Mouse (Mus musculus): Measurements from ENCODE around the gene Fibp. TPM values are rescaled to one million over a fixed set of nuclear protein-coding genes. Genes with fewer than 3 reads are reported as not detected.

Gene Fibp
- total and polyA plus RNA-seq, 3 experiments: 21.9 to 63.5 TPM; not detected in 1

DNA sequence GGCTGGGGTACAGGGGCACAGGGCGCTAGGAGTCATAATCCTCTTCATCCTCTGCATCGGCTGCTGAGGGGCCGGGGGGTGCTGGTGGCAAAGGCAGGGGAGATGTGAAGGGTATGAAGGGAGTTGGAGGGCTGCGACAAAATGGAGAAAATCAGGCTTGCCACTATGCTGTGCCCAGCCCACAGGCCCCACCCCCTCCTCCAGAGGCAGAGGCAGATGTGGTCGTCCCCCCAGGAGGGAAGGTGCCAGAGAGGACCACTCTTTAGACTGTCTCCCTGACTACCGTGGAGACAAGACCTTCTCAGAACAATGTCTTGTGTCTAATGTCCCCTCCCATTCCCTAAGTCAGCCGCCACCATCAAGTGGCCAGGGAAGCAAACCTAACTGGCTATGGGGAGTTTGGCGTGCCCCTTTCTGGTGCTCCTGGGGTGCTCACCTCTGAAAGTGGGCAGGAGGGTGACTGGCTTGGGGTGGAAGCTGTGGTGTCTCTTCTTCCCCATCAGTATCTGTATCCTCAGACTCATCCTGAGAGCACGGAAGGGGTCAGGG, 37.4 kb upstream of the Fibp start:
- Histone ChIP-seq H3K36me3 (ENCODE audit: control insufficient read depth in 1 of 2, insufficient read depth in 2 of 2, low read length in 2 of 2) (peaks cover 0 to 2% of the 10 kb centered on the region in 2 experiments; a peak in 2 of 4 replicates), H3K9me3 (replicated peaks; ENCODE audit: insufficient read depth, low read length) (no peaks in the 10 kb centered on the region), H3K4me3 (ENCODE audit: control insufficient read depth in 1 of 2, insufficient read depth in 1 of 2, low read depth in 2 of 2, low read length in 2 of 2) (no peak overlapping the region), H3K27ac (ENCODE audit: control insufficient read depth, low read depth, low read length) (no peak overlapping the region), H3K27me3 (ENCODE audit: control insufficient read depth in 1 of 2, insufficient read depth in 2 of 2, low read length in 2 of 2) (no peaks in the 10 kb centered on the region), H3K9ac (ENCODE audit: control insufficient read depth, low read depth, low read length, poor library complexity, severe bottlenecking) (no peak overlapping the region), H3K4me1 (ENCODE audit: control insufficient read depth in 1 of 2, insufficient read depth in 2 of 2, low read length in 2 of 2) (peaks cover 0 to 13% of the 10 kb centered on the region in 2 experiments; a peak in 1 of 4 replicates), H3K79me2 (ENCODE audit: control insufficient read depth, insufficient read depth, low read length, poor library complexity) (peaks cover 24% of the 10 kb centered on the region)
- DNase-seq (ENCODE audit: low read depth, low spot score): no peak
- TF ChIP-seq JUND (IDR thresholded peaks at IDR 0.05; ENCODE audit: low read depth, low read length): no peak
- TF ChIP-seq POLR2AphosphoS2 (IDR thresholded peaks at IDR 0.05; ENCODE audit: low read length): no peak
- no peak for TF ChIP-seq GATA1 (IDR thresholded peaks at IDR 0.05; ENCODE audit: low read depth, low read length)
- TF ChIP-seq HCFC1 (IDR thresholded peaks at IDR 0.05; ENCODE audit: low read depth, low read length): no peak
- no peak for TF ChIP-seq MXI1 (IDR thresholded peaks at IDR 0.05; ENCODE audit: low read depth, low read length)
- no peak for TF ChIP-seq SMC3 (IDR thresholded peaks at IDR 0.05; ENCODE audit: low read depth, low read length)
- no peak for TF ChIP-seq USF1 (IDR thresholded peaks at IDR 0.05; ENCODE audit: low read depth, low read length)
- TF ChIP-seq MYC (IDR thresholded peaks at IDR 0.05; ENCODE audit: low read depth, low read length): no peak
- TF ChIP-seq EP300 (IDR thresholded peaks at IDR 0.05; ENCODE audit: low read depth in 1 of 2, low read length in 2 of 2): no peak
- no peak for TF ChIP-seq ETS1 (IDR thresholded peaks at IDR 0.05; ENCODE audit: low read depth, low read length)
- TF ChIP-seq BHLHE40 (IDR thresholded peaks at IDR 0.05; ENCODE audit: borderline replicate concordance, low read depth, low read length): no peak
- TF ChIP-seq CHD2 (IDR thresholded peaks at IDR 0.05; ENCODE audit: low read length): no peak
- TF ChIP-seq KAT2A (conservative IDR thresholded peaks at IDR 0.05; ENCODE audit: low read depth, low read length): no peak
- no peak for TF ChIP-seq RAD21 (IDR thresholded peaks at IDR 0.05; ENCODE audit: low read depth, low read length)
- no peak for TF ChIP-seq MYB (IDR thresholded peaks at IDR 0.05; ENCODE audit: low read depth, low read length)
- TF ChIP-seq POLR2AphosphoS5 (IDR thresholded peaks at IDR 0.05; ENCODE audit: borderline replicate concordance, low read depth, low read length): no peak
- TF ChIP-seq UBTF (IDR thresholded peaks at IDR 0.05; ENCODE audit: borderline replicate concordance, insufficient read depth, low read depth, low read length): no peak

DNA sequence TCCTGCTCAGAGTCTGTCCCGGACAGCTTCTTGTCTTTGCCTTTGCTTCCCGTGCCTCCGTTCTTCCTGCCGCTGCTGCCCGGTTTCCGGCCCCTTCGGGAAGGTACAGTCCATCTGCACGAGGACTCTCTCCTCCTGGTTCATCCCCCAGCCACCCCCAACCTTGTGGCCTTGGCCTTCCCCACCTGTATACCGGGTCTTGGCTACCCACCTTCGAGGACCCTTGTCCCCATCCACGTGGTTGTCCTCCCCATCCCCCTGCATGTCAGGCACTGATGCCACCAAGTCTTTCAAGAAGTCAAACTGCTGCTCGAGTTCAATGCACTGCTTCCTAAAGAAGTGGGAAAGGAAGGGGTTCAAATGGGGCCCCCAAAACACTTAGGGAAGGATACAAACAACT, 36.9 kb upstream of the Fibp start:
- Histone ChIP-seq H3K9me3 (replicated peaks; ENCODE audit: insufficient read depth, low read length) (no peaks in the 10 kb centered on the region), H3K9ac (ENCODE audit: control insufficient read depth, low read depth, low read length, poor library complexity, severe bottlenecking) (peak overlapping the region; percentile 96), H3K4me1 (ENCODE audit: control insufficient read depth in 1 of 2, insufficient read depth in 2 of 2, low read length in 2 of 2) (peaks cover 0 to 13% of the 10 kb centered on the region in 2 experiments; a peak in 1 of 4 replicates), H3K4me3 (ENCODE audit: control insufficient read depth in 1 of 2, insufficient read depth in 1 of 2, low read depth in 2 of 2, low read length in 2 of 2) (peak overlapping the region; percentile 94 to 95), H3K79me2 (ENCODE audit: control insufficient read depth, insufficient read depth, low read length, poor library complexity) (peaks cover 24% of the 10 kb centered on the region), H3K36me3 (ENCODE audit: control insufficient read depth in 1 of 2, insufficient read depth in 2 of 2, low read length in 2 of 2) (peaks cover 0 to 2% of the 10 kb centered on the region in 2 experiments; a peak in 2 of 4 replicates), H3K27ac (ENCODE audit: control insufficient read depth, low read depth, low read length) (no peak overlapping the region), H3K27me3 (ENCODE audit: control insufficient read depth in 1 of 2, insufficient read depth in 2 of 2, low read length in 2 of 2) (no peaks in the 10 kb centered on the region)
- TF ChIP-seq USF1 (IDR thresholded peaks at IDR 0.05; ENCODE audit: low read depth, low read length) (no peak), CTCF (IDR thresholded peaks at IDR 0.05 in 2 of 3, conservative IDR thresholded peaks at IDR 0.05 in 1 of 3; ENCODE audit: control insufficient read depth in 1 of 3, insufficient read depth in 1 of 3, low read depth in 2 of 3, low read length in 3 of 3, poor library complexity in 1 of 3, severe bottlenecking in 1 of 3) (no peak), MYC (IDR thresholded peaks at IDR 0.05; ENCODE audit: low read depth, low read length) (no peak), E2F4 (IDR thresholded peaks at IDR 0.05; ENCODE audit: borderline replicate concordance, low read depth, low read length) (no peak), CHD1 (IDR thresholded peaks at IDR 0.05; ENCODE audit: low read depth, low read length) (no peak)
- no peak for DNase-seq (ENCODE audit: low read depth, low spot score)
